Mouse (Mus musculus) heart, adult 2 months (tissue): ENCODE measurements around the gene Brd3. TPM values are rescaled to one million over a fixed set of nuclear protein-coding genes. Genes with fewer than 3 reads are reported as not detected.

ENCODE experiments used
- DNase-seq, 2 experiments: peaks; one replicate each; pipeline ENCODE4 v3.0.0; 2021
- H3K27ac ChIP-seq: fragments of 200-600 bp; 2 replicates; pipeline ENCODE4 v1.8.1; 2022
- H3K27me3 ChIP-seq: fragments of 200-500 bp; 2 replicates; pipeline ENCODE4 v1.6.1; 2012; ENCODE audit warnings: mild to moderate bottlenecking, low read length, inconsistent platforms, mixed read lengths; ENCODE audit not compliant: control insufficient read depth, insufficient read depth
- H3K36me3 ChIP-seq: fragments of 200-500 bp; 2 replicates; pipeline ENCODE4 v1.6.1; 2012; ENCODE audit warnings: low read length, inconsistent platforms; ENCODE audit not compliant: control insufficient read depth, insufficient read depth
- H3K4me1 ChIP-seq: fragments of 200-500 bp; 2 replicates; pipeline ENCODE4 v1.6.1; 2011; ENCODE audit warnings: low read length; ENCODE audit not compliant: control insufficient read depth, insufficient read depth
- H3K4me3 ChIP-seq: fragments of 200-600 bp; 2 replicates; pipeline ENCODE4 v1.8.1; 2022
- H3K79me2 ChIP-seq: fragments of 200-500 bp; replicated peaks from 2 replicates; pipeline ENCODE4 v1.6.1; 2012; ENCODE audit warnings: mild to moderate bottlenecking, inconsistent platforms, low read length, moderate library complexity, mixed read lengths; ENCODE audit not compliant: control insufficient read depth, insufficient read depth
- H3K9ac ChIP-seq: fragments of 200-500 bp; 2 replicates; pipeline ENCODE4 v1.6.1; 2012; ENCODE audit warnings: low read depth, mild to moderate bottlenecking, control low read depth, inconsistent platforms, low read length, mixed read lengths
- CTCF ChIP-seq: fragments of 200-600 bp; IDR thresholded peaks from 2 replicates; pipeline ENCODE4 v1.8.1; 2022; ENCODE audit warnings: antibody characterized with exemption, mild to moderate bottlenecking, moderate library complexity
- EP300 ChIP-seq: fragments of 200-500 bp; IDR thresholded peaks from 2 replicates; pipeline ENCODE4 v1.6.1; 2011; ENCODE audit warnings: low read depth, low read length, control low read depth; ENCODE audit not compliant: insufficient read depth
- POLR2A ChIP-seq: fragments of 200-500 bp; IDR thresholded peaks from 2 replicates; pipeline ENCODE4 v1.6.1; 2011; ENCODE audit warnings: mild to moderate bottlenecking, low read depth, low read length, control low read depth; ENCODE audit not compliant: insufficient read depth
- WGBS: fragments of 180-500 bp; shearing (Covaris S2); methylation state at CpG from one replicate; pipeline ENCODE4 v1.1.7; 2018; 5-methylcytosine and 5-hydroxymethylcytosine counted together
- intact Hi-C: fragments of 180-260 bp; cut with DNase I; formaldehyde crosslinking; loops from one replicate; pipeline ENCODE4 v1.15.1; 2025
- polyA plus RNA-seq: library from polyadenylated mRNA; depleted of rRNA; stranded (reverse); fragments of >200 nt; gene quantifications from 2 replicates; pipeline ENCODE4 v1.2.3, GENCODE M21; 2012
- total RNA-seq, 2 experiments: library from RNA; stranded (reverse); gene quantifications; 2 replicates each; pipeline ENCODE4 v1.2.3; 2021

The Brd3 gene
- total and polyA plus RNA-seq, 3 experiments: 12.5 to 28.7 (median 27.0) TPM

- peaks cover 30% of the 10 kb centered on the region for H3K4me1 ChIP-seq
- WGBS: 80% methylated on average over 2 of the region's 2 CpGs
- TF ChIP-seq EP300 (no peak), CTCF (no peak), POLR2A (no peak)
These were observed 36.9 kb downstream of the Brd3 start for GRCm38 (mm10) chr2:27470535-27470934.

GRCm38 (mm10) chr2:27469991-27470355 lies 37.5 kb downstream of the Brd3 start:
- WGBS: 51% methylated on average over 3 of the region's 3 CpGs
- intact Hi-C loops: no loop called here
- TF ChIP-seq CTCF (no peak), POLR2A (no peak), EP300 (no peak)
- Histone ChIP-seq H3K9ac (no peak overlapping the region), H3K36me3 (no peaks in the 10 kb centered on the region; the same call in 1 of the 2 replicates), H3K27ac (no peak overlapping the region), H3K4me3 (no peak overlapping the region), H3K4me1 (peaks cover 30% of the 10 kb centered on the region), H3K79me2 (peaks cover 16% of the 10 kb centered on the region), H3K27me3 (no peaks in the 10 kb centered on the region)
- DNase-seq: no peak

More at GRCm38 (mm10) chr2:27470535-27470934, 36.9 kb downstream of the Brd3 start:
- Histone ChIP-seq H3K4me3 (no peak overlapping the region), H3K9ac (no peak overlapping the region), H3K36me3 (no peaks in the 10 kb centered on the region; the same call in 1 of the 2 replicates), H3K79me2 (peaks cover 18% of the 10 kb centered on the region), H3K27ac (no peak overlapping the region), H3K27me3 (no peaks in the 10 kb centered on the region)
- no peak for DNase-seq
- intact Hi-C loops: no loop called here

GRCm38 (mm10) chr2:27469292-27469990 lies 38.0 kb downstream of the Brd3 start:
- Histone ChIP-seq H3K27ac (no peak overlapping the region), H3K27me3 (no peaks in the 10 kb centered on the region), H3K4me3 (no peak overlapping the region), H3K79me2 (peaks cover 16% of the 10 kb centered on the region), H3K9ac (no peak overlapping the region), H3K36me3 (no peaks in the 10 kb centered on the region; the same call in 1 of the 2 replicates), H3K4me1 (peaks cover 30% of the 10 kb centered on the region)
- intact Hi-C loops: no loop called here
- TF ChIP-seq POLR2A (no peak), EP300 (no peak), CTCF (no peak)
- WGBS: 69% methylated on average over 4 of the region's 4 CpGs
- DNase-seq: no peak

GRCm38 (mm10) chr2:27462901-27463300 lies 44.6 kb downstream of the Brd3 start:
- Histone ChIP-seq H3K4me1 (no peaks in the 10 kb centered on the region; the same call in 1 of the 2 replicates), H3K36me3 (no peaks in the 10 kb centered on the region), H3K4me3 (no peak overlapping the region), H3K27ac (no peak overlapping the region), H3K9ac (no peak overlapping the region), H3K79me2 (peaks cover 8% of the 10 kb centered on the region; the same call in 1 of the 2 replicates), H3K27me3 (no peaks in the 10 kb centered on the region)
- no peak for TF ChIP-seq POLR2A
- no peak for TF ChIP-seq EP300
- no peak for TF ChIP-seq CTCF
- intact Hi-C loops: no loop called here
- 88% methylated on average over 4 of the region's 4 CpGs for WGBS
- DNase-seq: no peak

GRCm38 (mm10) chr2:27461881-27462660 lies 45.4 kb downstream of the Brd3 start:
- TF ChIP-seq CTCF (no peak), POLR2A (no peak), EP300 (no peak)
- Histone ChIP-seq H3K9ac (no peak overlapping the region), H3K4me1 (no peaks in the 10 kb centered on the region; the same call in 1 of the 2 replicates), H3K27me3 (no peaks in the 10 kb centered on the region), H3K4me3 (no peak overlapping the region), H3K79me2 (peaks cover 6% of the 10 kb centered on the region), H3K27ac (no peak overlapping the region), H3K36me3 (no peaks in the 10 kb centered on the region)
- 94% methylated on average over 4 of the region's 4 CpGs for WGBS
- no peak for DNase-seq
- intact Hi-C loops: no loop called here

GRCm38 (mm10) chr2:27460651-27461050 lies 46.8 kb downstream of the Brd3 start:
- Histone ChIP-seq H3K27me3 (no peaks in the 10 kb centered on the region), H3K27ac (no peak overlapping the region), H3K4me1 (no peaks in the 10 kb centered on the region; the same call in 1 of the 2 replicates), H3K79me2 (peaks cover 4% of the 10 kb centered on the region), H3K36me3 (no peaks in the 10 kb centered on the region), H3K4me3 (no peak overlapping the region), H3K9ac (no peak overlapping the region)
- WGBS: 61% methylated on average over 9 of the region's 9 CpGs
- no peak for DNase-seq
- TF ChIP-seq POLR2A (no peak), CTCF (no peak), EP300 (no peak)
- intact Hi-C loops: no loop called here
